Mouse (Mus musculus) heart, postnatal 0 days (tissue): ENCODE data around the gene Ppp2r3a.

ENCODE experiments used
- CTCF ChIP-seq: IDR thresholded peaks from 2 replicates; pipeline ENCODE4 v1.5.1; 2016; ENCODE audit warnings: antibody characterized with exemption, control low read depth, low read depth
- EP300 ChIP-seq: IDR thresholded peaks from 2 replicates; pipeline ENCODE4 v1.6.1; 2016; ENCODE audit warnings: antibody characterized with exemption, low read depth

DNA sequence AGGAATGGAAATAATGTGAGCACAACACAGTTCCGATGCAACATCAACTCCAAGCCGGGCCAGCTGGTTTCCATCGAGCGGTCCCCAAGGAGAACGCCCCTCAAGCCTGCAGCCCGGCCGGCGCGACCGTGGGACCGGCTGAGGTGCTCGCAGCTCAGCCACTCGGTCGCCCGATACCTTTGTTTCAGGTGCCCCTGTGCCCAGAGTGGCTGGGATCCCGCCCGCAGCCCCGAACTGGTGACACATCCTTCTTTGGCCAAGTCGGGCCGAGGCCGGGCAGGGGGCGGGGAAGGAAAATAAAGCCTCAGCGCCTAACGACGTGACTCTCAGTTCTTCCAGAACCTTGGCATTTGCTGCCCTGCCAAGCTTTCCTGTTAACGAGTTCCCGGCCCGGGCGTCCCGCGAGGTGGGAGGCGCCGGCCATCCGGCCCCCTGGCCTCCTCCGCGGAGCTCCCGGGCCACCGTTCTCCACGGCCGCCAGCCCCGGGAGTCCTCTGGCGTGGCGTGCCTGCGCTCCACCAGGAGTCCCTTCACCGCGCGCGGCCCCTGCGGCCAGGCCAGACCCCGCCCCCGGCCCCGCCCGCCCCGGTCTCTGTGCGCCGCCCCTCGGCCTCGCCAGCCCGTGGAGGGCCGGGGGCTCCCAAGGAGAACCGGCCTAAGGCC lies 483 bp downstream of the Ppp2r3a start:
- TF ChIP-seq CTCF = no peak
- peak; percentile 27; the same call in 1 of the 2 replicates for TF ChIP-seq EP300
